Mouse (Mus musculus): ENCODE measurements around the gene Ube2i. TPM values are rescaled to one million over a fixed set of nuclear protein-coding genes. Genes with fewer than 3 reads are reported as not detected.

Ube2i gene
- total RNA-seq, 1 experiment from 2014 or later: 385 TPM

DNA sequence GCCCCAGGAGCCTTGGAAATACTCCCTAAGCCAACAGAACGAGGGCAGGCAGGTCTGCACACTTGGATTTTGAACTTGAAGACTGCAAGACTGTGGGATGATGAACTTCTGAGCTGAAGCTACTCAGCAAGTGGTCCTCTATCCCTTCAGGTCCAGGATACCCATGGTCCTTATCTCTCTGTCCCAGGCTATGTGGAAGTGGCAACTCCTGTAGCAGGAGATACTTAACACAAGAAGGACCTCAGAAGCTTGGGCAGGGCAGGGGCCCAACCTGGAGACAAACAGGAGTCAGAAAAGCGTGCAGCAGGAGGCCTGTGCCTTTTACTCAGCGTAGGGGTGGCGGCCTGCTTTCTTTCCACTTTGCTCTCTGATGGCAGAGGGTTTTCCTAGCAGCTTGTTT lies 48.8 kb downstream of the Ube2i start:
- no peak for ATAC-seq (replicated peaks in 1 of 2; ENCODE audit: insufficient read depth in 1 of 2, low FRiP score in 2 of 2, low TSS enrichment in 1 of 2, low read depth in 1 of 2, poor library complexity in 2 of 2, severe bottlenecking in 2 of 2)

DNA sequence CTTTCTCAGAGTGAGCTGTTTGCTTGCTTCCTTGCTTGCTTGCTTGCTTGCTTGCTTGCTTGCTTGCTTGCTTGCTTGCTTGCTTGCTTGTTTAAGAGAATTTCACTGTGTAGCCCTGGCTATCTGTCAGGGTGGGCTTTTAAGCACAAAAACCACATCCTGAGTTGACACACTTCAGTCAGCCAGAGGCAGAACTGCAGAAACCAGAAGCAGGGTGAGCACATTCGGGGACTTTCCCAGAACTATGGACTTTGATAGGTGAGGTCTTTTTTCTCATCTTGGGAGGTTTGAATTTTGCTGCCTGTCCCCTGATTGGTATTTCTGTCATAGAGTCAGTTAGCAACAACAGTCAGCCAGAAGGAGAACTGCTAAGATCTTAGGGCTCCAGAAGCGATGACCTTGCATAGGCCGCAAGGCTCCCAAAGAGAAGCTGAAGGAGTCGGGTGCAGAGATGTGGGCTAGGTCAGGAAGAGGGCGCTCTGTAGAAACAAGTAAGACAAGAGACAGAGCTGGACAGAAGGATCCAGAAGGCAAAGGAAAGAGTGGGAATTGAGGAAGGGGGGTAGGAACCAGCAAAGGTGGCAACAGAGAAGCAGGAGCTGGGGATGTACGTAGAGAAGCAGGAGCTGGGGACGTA lies 49.7 kb downstream of the Ube2i start:
- ATAC-seq (replicated peaks in 1 of 2; ENCODE audit: insufficient read depth in 1 of 2, low FRiP score in 2 of 2, low TSS enrichment in 1 of 2, low read depth in 1 of 2, poor library complexity in 2 of 2, severe bottlenecking in 2 of 2): no peak

DNA sequence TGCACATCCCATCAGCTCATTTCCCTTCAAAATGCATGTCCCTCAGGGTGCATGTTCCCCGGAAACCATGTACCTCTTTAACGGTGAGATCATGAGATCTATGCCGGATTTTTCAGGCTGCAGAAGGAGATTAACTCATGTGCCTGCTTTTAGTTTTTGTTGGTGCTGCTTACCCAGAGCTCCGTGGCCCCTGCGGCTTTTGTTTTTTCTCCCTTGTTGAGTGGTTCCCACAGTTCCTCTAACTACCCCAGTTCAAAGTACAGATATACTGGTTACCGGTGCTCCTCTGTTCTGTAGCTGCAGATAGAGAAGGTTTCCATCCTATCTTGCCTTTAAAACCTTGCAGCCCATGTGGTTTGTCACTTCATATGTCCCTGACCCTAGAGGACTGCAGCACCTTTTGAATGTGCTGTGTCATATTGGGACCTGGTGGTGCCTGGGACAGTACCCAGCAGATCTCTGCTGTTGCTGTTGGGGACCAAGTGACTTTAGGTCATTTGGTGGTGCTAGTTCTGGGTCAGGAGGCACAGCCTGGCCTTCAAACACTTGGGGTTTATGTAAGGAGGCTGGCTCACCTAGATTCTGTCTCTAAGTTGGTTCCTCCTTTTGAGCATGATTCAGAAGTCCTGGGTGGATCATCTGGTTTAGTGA lies 51.3 kb downstream of the Ube2i start:
- ATAC-seq (replicated peaks in 1 of 2; ENCODE audit: insufficient read depth in 1 of 2, low FRiP score in 2 of 2, low TSS enrichment in 1 of 2, low read depth in 1 of 2, poor library complexity in 2 of 2, severe bottlenecking in 2 of 2): 0 out of 4 replicates have a peak, but pooled peaks of 1 of the 2 experiments have one; percentile 10

GRCm38 (mm10) chr17:25222504-25222940 lies 51.9 kb downstream of the Ube2i start:
- peak; percentile 76 to 91 for ATAC-seq (replicated peaks in 1 of 2; ENCODE audit: insufficient read depth in 1 of 2, low FRiP score in 2 of 2, low TSS enrichment in 1 of 2, low read depth in 1 of 2, poor library complexity in 2 of 2, severe bottlenecking in 2 of 2)

DNA sequence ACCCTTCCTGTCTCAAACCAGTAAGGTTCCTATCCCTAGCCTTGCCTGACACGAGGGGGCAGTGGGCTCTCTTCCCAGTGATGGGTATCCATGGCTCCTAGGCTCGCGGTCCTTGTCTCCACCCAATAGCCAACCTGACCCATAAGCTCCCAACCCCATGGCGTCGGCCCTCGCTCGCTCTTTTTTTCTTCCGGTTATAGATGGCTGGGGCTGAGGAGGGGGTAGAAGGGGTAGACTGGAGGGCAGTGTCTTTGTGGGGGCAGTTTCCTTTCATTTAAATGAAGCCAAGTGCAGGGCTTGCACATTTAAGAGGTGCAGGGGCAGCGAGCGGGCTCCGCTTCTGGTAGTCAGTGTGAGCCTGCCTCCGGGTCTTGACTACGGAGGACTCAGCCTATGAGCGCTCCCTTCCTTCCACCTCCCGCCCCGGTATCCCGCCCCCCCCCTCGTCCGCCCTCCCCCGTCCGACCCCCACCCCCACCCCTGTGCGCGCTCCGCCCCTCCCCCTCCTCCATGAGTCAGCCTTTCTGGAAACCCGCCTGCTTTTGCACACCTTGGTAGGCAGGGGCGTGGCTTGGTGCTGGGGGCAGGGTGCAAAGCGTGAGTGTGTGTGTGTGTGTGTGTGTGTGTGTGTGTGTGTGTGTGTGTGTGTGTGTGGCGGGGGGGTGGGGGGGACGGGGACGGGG lies 52.5 kb downstream of the Ube2i start:
- ATAC-seq (replicated peaks in 1 of 2; ENCODE audit: insufficient read depth in 1 of 2, low FRiP score in 2 of 2, low TSS enrichment in 1 of 2, low read depth in 1 of 2, poor library complexity in 2 of 2, severe bottlenecking in 2 of 2): peak; percentile 8 to 41; a peak in 2 of 4 replicates

- no peak for ATAC-seq (replicated peaks in 1 of 2; ENCODE audit: insufficient read depth in 1 of 2, low FRiP score in 2 of 2, low TSS enrichment in 1 of 2, low read depth in 1 of 2, poor library complexity in 2 of 2, severe bottlenecking in 2 of 2)
These were observed 53.7 kb downstream of the Ube2i start for GRCm38 (mm10) chr17:25220746-25221145.

- no peak for ATAC-seq (replicated peaks in 1 of 2; ENCODE audit: insufficient read depth in 1 of 2, low FRiP score in 2 of 2, low TSS enrichment in 1 of 2, low read depth in 1 of 2, poor library complexity in 2 of 2, severe bottlenecking in 2 of 2)
These were observed 54.7 kb downstream of the Ube2i start for GRCm38 (mm10) chr17:25219492-25220295.

DNA sequence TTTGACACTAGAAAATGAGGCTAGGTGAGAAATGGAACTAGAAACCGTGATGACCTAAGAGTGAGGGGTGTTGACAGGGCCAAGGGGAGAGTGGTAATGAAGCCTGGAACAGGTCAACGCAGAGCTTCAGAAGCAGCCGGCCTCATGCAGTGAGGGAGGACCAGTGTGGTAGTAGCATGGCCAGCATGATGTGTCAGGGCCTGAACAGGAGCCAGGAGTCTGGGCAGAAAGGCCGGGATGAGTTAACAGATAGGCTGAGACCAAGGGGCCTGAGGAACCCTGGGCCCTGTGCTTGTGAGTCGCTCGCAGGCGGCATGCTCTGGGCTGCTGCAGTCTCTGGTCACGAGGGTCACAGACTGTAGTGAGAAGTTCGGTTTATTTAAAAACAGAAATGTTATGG lies 55.5 kb downstream of the Ube2i start:
- ATAC-seq (replicated peaks in 1 of 2; ENCODE audit: insufficient read depth in 1 of 2, low FRiP score in 2 of 2, low TSS enrichment in 1 of 2, low read depth in 1 of 2, poor library complexity in 2 of 2, severe bottlenecking in 2 of 2): no peak

GRCm38 (mm10) chr17:25215431-25215830 lies 59.0 kb downstream of the Ube2i start:
- no peak for ATAC-seq (replicated peaks in 1 of 2; ENCODE audit: insufficient read depth in 1 of 2, low FRiP score in 2 of 2, low TSS enrichment in 1 of 2, low read depth in 1 of 2, poor library complexity in 2 of 2, severe bottlenecking in 2 of 2)

Other genes with a start within 250 kb of the Ube2i start
- gene Tmem204, start 191.0 kb downstream of the Ube2i start, total RNA-seq (2017): not detected in 2 replicates
- gene Telo2, start 158.7 kb downstream of the Ube2i start, total RNA-seq (2017): 22.5 and 28.7 TPM in 2 replicates
- 0.40 TPM in 1 of 2 replicates, not detected in the other for gene Ptx4, start 153.9 kb downstream of the Ube2i start, total RNA-seq (2017)
- 7.0 and 7.7 TPM in 2 replicates for gene Clcn7, start 141.2 kb downstream of the Ube2i start, total RNA-seq (2017)
- gene Ccdc154, start 112.2 kb downstream of the Ube2i start, total RNA-seq (2017): not detected in 2 replicates
- gene Gm38655, start 99.2 kb downstream of the Ube2i start, total RNA-seq (2017): not detected in 2 replicates
- 13.3 and 18.7 TPM in 2 replicates for gene BC003965, start 90.1 kb downstream of the Ube2i start, total RNA-seq (2017)
- 11.6 and 14.4 TPM in 2 replicates for gene Unkl, start 86.2 kb downstream of the Ube2i start, total RNA-seq (2017)
- 16.6 and 21.9 TPM in 2 replicates for gene Gnptg, start 34.5 kb downstream of the Ube2i start, total RNA-seq (2017)
- gene Tsr3, start 34.5 kb downstream of the Ube2i start, total RNA-seq (2017): 29.1 and 29.9 TPM in 2 replicates
- gene Baiap3, start 18.3 kb downstream of the Ube2i start, total RNA-seq (2017): 1.3 and 1.8 TPM in 2 replicates
- gene Prss34, start 23.8 kb upstream of the Ube2i start, total RNA-seq (2017): 10.8 and 48.7 TPM in 2 replicates
- gene Prss28, start 34.0 kb upstream of the Ube2i start, total RNA-seq (2017): not detected in 2 replicates
- not detected in 2 replicates for gene Prss29, start 44.0 kb upstream of the Ube2i start, total RNA-seq (2017)
- not detected in 2 replicates for gene Tpsab1, start 70.9 kb upstream of the Ube2i start, total RNA-seq (2017)
- not detected in 2 replicates for gene Tpsb2, start 91.7 kb upstream of the Ube2i start, total RNA-seq (2017)
- gene Tpsg1, start 94.7 kb upstream of the Ube2i start, total RNA-seq (2017): not detected in 2 replicates
- gene Cacna1h, start 159.2 kb upstream of the Ube2i start, total RNA-seq (2017): 0.74 TPM in 1 of 2 replicates, not detected in the other
- not detected in 2 replicates for gene Tekt4, start 180.0 kb upstream of the Ube2i start, total RNA-seq (2017)
- gene Sstr5, start 222.7 kb upstream of the Ube2i start, total RNA-seq (2017): not detected in 2 replicates